Mouse (Mus musculus): ENCODE measurements around the gene Shc4. TPM values are rescaled to one million over a fixed set of nuclear protein-coding genes. Genes with fewer than 3 reads are reported as not detected.

Shc4 gene
- total and polyA plus RNA-seq, 3 experiments, result 0.31 to 0.77 (median 0.44) TPM

GRCm38 (mm10) chr2:125667721-125668120, 56.2 kb downstream of the Shc4 start:
- 81% methylated on average over 7 of the region's 7 CpGs for WGBS
- no peak for DNase-seq
- TF ChIP-seq POLR2A (IDR thresholded peaks at IDR 0.05; ENCODE audit: insufficient read depth, low read depth, low read length) (no peak), CTCF (IDR thresholded peaks at IDR 0.05) (no peak), EP300 (IDR thresholded peaks at IDR 0.05; ENCODE audit: insufficient read depth, low read depth, low read length) (no peak)
- no peak overlapping the region for H3K27ac ChIP-seq
- no peaks in the 10 kb centered on the region for H3K36me3 ChIP-seq (ENCODE audit: control insufficient read depth, insufficient read depth, low read length)
- peaks cover 1% of the 10 kb centered on the region; the same call in 1 of the 2 replicates for H3K4me1 ChIP-seq (ENCODE audit: control insufficient read depth, insufficient read depth, low read length)
- no peak overlapping the region for H3K4me3 ChIP-seq
- no peaks in the 10 kb centered on the region for H3K27me3 ChIP-seq (ENCODE audit: control insufficient read depth, insufficient read depth, low read length)
- H3K9ac ChIP-seq (ENCODE audit: low read depth, low read length), result no peak overlapping the region
- intact Hi-C loops (cut with DNase I), result no loop called here
- H3K79me2 ChIP-seq (replicated peaks; ENCODE audit: control insufficient read depth, insufficient read depth, low read length), result no peaks in the 10 kb centered on the region

- Histone ChIP-seq H3K27ac (no peak overlapping the region), H3K36me3 (ENCODE audit: control insufficient read depth, insufficient read depth, low read length) (no peaks in the 10 kb centered on the region), H3K4me3 (no peak overlapping the region), H3K79me2 (replicated peaks; ENCODE audit: control insufficient read depth, insufficient read depth, low read length) (no peaks in the 10 kb centered on the region), H3K27me3 (ENCODE audit: control insufficient read depth, insufficient read depth, low read length) (no peaks in the 10 kb centered on the region), H3K4me1 (ENCODE audit: control insufficient read depth, insufficient read depth, low read length) (no peaks in the 10 kb centered on the region; the same call in 1 of the 2 replicates), H3K9ac (ENCODE audit: low read depth, low read length) (no peak overlapping the region)
- TF ChIP-seq POLR2A (IDR thresholded peaks at IDR 0.05; ENCODE audit: insufficient read depth, low read depth, low read length), result no peak
- TF ChIP-seq CTCF (IDR thresholded peaks at IDR 0.05), result 0 out of 2 replicates have a peak, but pooled peaks have one; percentile 16
- no peak for TF ChIP-seq EP300 (IDR thresholded peaks at IDR 0.05; ENCODE audit: insufficient read depth, low read depth, low read length)
- DNase-seq, result no peak
- 24% methylated on average over 5 of the region's 5 CpGs for WGBS
- intact Hi-C loops (cut with DNase I), result no loop called here
Observed at GRCm38 (mm10) chr2:125667184-125667583, 56.8 kb downstream of the Shc4 start.

GRCm38 (mm10) chr2:125666668-125667067, 57.3 kb downstream of the Shc4 start:
- H3K27me3 ChIP-seq (ENCODE audit: control insufficient read depth, insufficient read depth, low read length), result no peaks in the 10 kb centered on the region
- H3K79me2 ChIP-seq (replicated peaks; ENCODE audit: control insufficient read depth, insufficient read depth, low read length), result no peaks in the 10 kb centered on the region
- DNase-seq, result no peak
- H3K9ac ChIP-seq (ENCODE audit: low read depth, low read length), result no peak overlapping the region
- H3K4me3 ChIP-seq, result no peak overlapping the region
- no peaks in the 10 kb centered on the region; the same call in 1 of the 2 replicates for H3K4me1 ChIP-seq (ENCODE audit: control insufficient read depth, insufficient read depth, low read length)
- H3K27ac ChIP-seq, result no peak overlapping the region
- no peaks in the 10 kb centered on the region for H3K36me3 ChIP-seq (ENCODE audit: control insufficient read depth, insufficient read depth, low read length)
- TF ChIP-seq POLR2A (IDR thresholded peaks at IDR 0.05; ENCODE audit: insufficient read depth, low read depth, low read length) (no peak), CTCF (IDR thresholded peaks at IDR 0.05) (no peak)
- 58% methylated on average over 4 of the region's 4 CpGs for WGBS
- intact Hi-C loops (cut with DNase I), result no loop called here

GRCm38 (mm10) chr2:125665909-125666308, 58.0 kb downstream of the Shc4 start:
- no peak for DNase-seq
- Histone ChIP-seq H3K36me3 (ENCODE audit: control insufficient read depth, insufficient read depth, low read length) (no peaks in the 10 kb centered on the region), H3K4me3 (no peak overlapping the region), H3K79me2 (replicated peaks; ENCODE audit: control insufficient read depth, insufficient read depth, low read length) (no peaks in the 10 kb centered on the region), H3K27me3 (ENCODE audit: control insufficient read depth, insufficient read depth, low read length) (no peaks in the 10 kb centered on the region), H3K27ac (no peak overlapping the region), H3K9ac (ENCODE audit: low read depth, low read length) (no peak overlapping the region), H3K4me1 (ENCODE audit: control insufficient read depth, insufficient read depth, low read length) (no peaks in the 10 kb centered on the region; the same call in 1 of the 2 replicates)
- TF ChIP-seq EP300 (IDR thresholded peaks at IDR 0.05; ENCODE audit: insufficient read depth, low read depth, low read length) (no peak), POLR2A (IDR thresholded peaks at IDR 0.05; ENCODE audit: insufficient read depth, low read depth, low read length) (no peak), CTCF (IDR thresholded peaks at IDR 0.05) (no peak)
- intact Hi-C loops (cut with DNase I), result no loop called here
- 88% methylated on average over 4 of the region's 4 CpGs for WGBS

- Histone ChIP-seq H3K27me3 (ENCODE audit: control insufficient read depth, insufficient read depth, low read length) (no peaks in the 10 kb centered on the region), H3K79me2 (replicated peaks; ENCODE audit: control insufficient read depth, insufficient read depth, low read length) (no peaks in the 10 kb centered on the region), H3K27ac (no peak overlapping the region), H3K36me3 (ENCODE audit: control insufficient read depth, insufficient read depth, low read length) (no peaks in the 10 kb centered on the region), H3K4me1 (ENCODE audit: control insufficient read depth, insufficient read depth, low read length) (peaks cover 2% of the 10 kb centered on the region; the same call in 1 of the 2 replicates), H3K4me3 (no peak overlapping the region), H3K9ac (ENCODE audit: low read depth, low read length) (no peak overlapping the region)
- TF ChIP-seq POLR2A (IDR thresholded peaks at IDR 0.05; ENCODE audit: insufficient read depth, low read depth, low read length) (no peak), EP300 (IDR thresholded peaks at IDR 0.05; ENCODE audit: insufficient read depth, low read depth, low read length) (no peak), CTCF (IDR thresholded peaks at IDR 0.05) (no peak)
- DNase-seq, result no peak
- intact Hi-C loops (cut with DNase I), result no loop called here
- 91% methylated on average over 5 of the region's 5 CpGs for WGBS
Observed at GRCm38 (mm10) chr2:125665213-125665612, 58.7 kb downstream of the Shc4 start.

- H3K9ac ChIP-seq (ENCODE audit: low read depth, low read length), result no peak overlapping the region
- 83% methylated on average over 3 of the region's 3 CpGs for WGBS
- H3K4me1 ChIP-seq (ENCODE audit: control insufficient read depth, insufficient read depth, low read length), result peaks cover 2% of the 10 kb centered on the region; the same call in 1 of the 2 replicates
- H3K27me3 ChIP-seq (ENCODE audit: control insufficient read depth, insufficient read depth, low read length), result no peaks in the 10 kb centered on the region
- no peak overlapping the region for H3K27ac ChIP-seq
- no peaks in the 10 kb centered on the region for H3K79me2 ChIP-seq (replicated peaks; ENCODE audit: control insufficient read depth, insufficient read depth, low read length)
- no peaks in the 10 kb centered on the region for H3K36me3 ChIP-seq (ENCODE audit: control insufficient read depth, insufficient read depth, low read length)
- TF ChIP-seq CTCF (IDR thresholded peaks at IDR 0.05), result no peak
- no peak for TF ChIP-seq EP300 (IDR thresholded peaks at IDR 0.05; ENCODE audit: insufficient read depth, low read depth, low read length)
- no peak for TF ChIP-seq POLR2A (IDR thresholded peaks at IDR 0.05; ENCODE audit: insufficient read depth, low read depth, low read length)
- no peak overlapping the region for H3K4me3 ChIP-seq
- DNase-seq, result no peak
- intact Hi-C loops (cut with DNase I), result no loop called here
Observed at GRCm38 (mm10) chr2:125662517-125662916, 61.4 kb downstream of the Shc4 start.

All from heart, adult 2 months (tissue).